Mouse (Mus musculus): ENCODE results near the gene Lgr4. TPM values are rescaled to one million over a fixed set of nuclear protein-coding genes. Genes with fewer than 3 reads are reported as not detected.

Lgr4 gene
- total RNA-seq (2023) = 0.24 TPM

DNA sequence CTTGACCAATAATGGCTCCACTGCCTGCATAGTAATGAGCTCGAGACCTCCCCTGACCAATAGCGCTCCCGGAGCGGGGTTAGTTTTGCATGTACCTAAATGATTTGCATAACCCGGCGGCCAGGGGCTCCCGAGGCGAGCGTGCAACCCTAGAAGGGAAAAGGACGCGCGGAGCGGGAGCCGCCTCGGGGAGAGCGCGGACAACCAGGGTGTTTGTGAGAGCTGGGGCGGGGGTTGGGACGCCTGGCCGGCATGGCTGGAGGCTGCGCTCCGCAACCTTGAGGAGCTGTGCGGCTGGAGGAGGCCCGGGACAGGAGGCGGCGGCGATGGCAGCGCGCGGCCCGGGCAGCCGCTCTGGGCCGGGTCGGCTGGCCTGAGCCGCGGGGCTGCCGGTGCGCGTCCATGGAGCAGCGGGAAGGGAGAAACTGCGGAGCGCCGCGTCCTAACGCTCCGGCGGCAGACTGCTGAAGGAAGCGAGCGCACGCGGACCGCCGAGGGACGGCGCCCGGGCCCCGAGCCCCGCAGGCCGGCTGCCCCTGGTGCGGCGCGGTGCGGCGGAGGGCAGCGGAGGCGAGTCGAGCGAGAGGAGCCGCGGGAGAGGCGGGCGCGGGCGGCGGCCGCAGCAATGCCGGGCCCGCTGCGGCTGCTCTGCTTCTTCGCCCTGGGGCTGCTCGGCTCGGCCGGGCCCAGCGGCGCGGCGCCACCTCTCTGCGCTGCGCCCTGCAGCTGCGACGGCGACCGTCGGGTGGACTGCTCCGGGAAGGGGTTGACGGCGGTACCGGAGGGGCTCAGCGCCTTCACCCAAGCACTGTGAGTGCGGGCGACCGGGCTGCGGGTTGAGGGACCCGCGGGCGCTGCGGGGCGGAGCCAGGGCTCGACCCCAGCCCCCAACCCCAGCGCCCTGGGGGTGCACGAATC, at the start of gene Lgr4:
Gene Lgr4 (plus strand): TSS at position 152 of the 918 bp plus-strand sequence.

DNA sequence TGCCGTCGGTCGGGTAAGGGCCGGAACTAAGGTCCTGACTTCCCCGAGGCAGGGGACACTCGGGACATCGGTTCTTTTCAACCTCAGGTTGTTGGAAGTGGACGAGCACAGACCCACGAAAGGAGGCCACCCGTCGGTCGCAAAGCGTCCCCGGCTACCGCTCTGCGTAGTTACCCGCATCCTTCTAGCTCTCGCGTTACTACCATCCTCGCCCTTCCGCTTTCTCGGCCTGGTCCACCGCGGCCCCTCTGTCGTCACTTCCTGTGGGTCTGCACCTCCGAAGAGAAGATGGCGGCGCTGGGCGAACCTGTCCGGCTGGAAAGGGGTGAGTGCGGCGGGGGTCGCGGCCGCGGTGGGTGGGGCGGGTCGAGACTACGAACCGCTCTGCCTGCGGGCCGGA, 26.9 kb upstream of the Lgr4 start, which contains the start of gene Lin7c:
Gene Lin7c (plus strand): TSS at position 257 of the 400 bp plus-strand sequence.

DNA sequence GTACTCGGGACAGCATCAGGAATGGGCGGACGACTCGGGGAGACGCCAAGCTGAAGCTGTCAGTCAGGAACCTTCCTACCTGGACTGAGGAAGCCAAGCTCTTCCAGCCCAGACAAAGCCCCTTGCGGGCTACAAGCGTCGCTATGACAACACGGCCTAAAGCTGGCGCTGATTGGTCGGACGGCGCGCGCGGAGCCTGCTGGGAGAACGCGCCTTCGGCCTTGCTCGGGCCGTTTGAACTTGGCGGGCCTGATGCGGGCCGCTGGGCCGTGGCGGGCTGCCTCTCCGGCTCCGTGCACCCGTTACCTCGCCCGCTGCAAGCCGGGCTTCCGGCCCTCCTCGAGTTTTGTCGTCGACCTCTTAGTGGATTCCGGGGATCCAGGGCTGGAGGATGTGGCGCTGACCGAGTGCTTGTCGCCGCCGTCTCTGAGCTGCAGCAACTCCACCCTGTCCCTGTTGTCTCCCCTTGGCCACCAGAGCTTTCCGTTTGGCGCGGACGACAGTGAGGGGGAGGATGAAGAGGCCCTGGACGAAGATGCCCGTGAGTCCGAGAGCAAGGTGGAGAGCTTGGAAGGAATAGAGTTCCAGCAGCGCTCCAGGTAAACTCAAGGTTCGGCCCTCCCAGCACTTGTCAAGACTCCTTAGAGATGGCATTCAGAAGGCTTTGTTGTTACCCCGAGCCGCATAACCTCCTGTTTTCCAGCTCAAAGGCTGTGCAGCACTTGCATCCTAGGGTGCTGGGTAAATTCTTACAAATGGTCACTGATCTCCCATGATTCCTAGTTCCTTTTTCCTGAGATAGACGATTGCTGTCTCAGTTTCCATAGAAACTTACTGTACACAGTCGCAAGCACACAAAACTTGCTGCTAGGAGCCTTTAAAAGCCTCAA, 100.4 kb downstream of the Lgr4 start, which contains the start of gene Ccdc34:
Gene Ccdc34 (plus strand): TSS at position 202 of the 890 bp plus-strand sequence.

Other genes starting within 250 kb of the Lgr4 start
- gene Bdnf, start 242.9 kb upstream of the Lgr4 start, total RNA-seq (2023) = not detected
- 51.1 TPM for gene Lin7c, start 26.8 kb upstream of the Lgr4 start, total RNA-seq (2023)
- 4.1 TPM for gene Ccdc34, start 100.2 kb downstream of the Lgr4 start, total RNA-seq (2023)

Measured in CD8-positive naive resting alpha-beta T cell, adult 57 days (primary cell).